Mouse (Mus musculus) megakaryocyte, embryonic 14.5 days (primary cell): ENCODE data around the gene Nop56.

Source experiments
- FLI1 ChIP-seq: IDR thresholded peaks from 2 replicates; pipeline ENCODE4 v1.6.1; 2012; ENCODE audit warnings: low read length, inconsistent platforms, mixed read lengths
- GATA1 ChIP-seq: IDR thresholded peaks from 3 replicates; pipeline ENCODE4 v1.6.1; 2012; ENCODE audit warnings: mixed read lengths, low read length, inconsistent platforms, borderline replicate concordance

DNA sequence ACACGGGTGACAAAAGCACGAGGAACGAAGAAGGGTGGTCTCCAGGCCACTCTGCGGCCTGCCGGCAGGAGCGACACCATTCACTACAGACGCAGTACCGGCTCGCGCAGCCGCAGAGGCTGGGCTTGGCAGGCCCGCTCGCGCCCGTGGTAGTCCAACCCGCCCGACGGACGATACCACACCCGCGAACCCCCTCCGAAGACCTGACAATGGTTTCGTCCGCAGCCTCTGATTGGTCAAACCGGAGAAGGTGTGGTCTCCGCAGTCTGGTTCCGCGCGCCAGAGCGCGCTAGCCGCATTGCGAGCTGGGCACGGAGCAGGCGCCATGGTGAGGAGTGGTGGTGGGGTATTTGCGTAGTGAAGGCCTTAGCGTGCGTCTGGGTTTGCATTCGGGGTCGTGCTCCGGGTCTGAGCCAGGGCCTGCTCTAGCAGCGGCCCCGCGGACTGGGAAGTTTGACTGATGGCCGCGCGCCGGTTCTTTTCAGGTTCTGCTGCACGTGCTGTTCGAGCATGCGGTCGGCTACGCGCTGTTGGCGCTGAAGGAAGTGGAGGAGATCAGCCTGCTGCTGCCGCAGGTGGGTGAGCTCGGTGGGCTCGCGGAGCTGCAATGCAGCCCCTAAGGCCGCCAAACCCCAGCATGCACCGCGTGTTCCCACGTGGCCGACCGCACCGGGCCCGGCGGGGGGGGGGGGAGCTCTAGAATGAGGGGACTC lies at the start of gene Nop56:
- TF ChIP-seq GATA1 = no peak
- TF ChIP-seq FLI1 = no peak
